Mouse (Mus musculus): ENCODE data around the gene 4930404H24Rik.
A peak's percentile ranks its signal among the peaks of the same experiment; 100 is the strongest.

The 4930404H24Rik gene

DNA sequence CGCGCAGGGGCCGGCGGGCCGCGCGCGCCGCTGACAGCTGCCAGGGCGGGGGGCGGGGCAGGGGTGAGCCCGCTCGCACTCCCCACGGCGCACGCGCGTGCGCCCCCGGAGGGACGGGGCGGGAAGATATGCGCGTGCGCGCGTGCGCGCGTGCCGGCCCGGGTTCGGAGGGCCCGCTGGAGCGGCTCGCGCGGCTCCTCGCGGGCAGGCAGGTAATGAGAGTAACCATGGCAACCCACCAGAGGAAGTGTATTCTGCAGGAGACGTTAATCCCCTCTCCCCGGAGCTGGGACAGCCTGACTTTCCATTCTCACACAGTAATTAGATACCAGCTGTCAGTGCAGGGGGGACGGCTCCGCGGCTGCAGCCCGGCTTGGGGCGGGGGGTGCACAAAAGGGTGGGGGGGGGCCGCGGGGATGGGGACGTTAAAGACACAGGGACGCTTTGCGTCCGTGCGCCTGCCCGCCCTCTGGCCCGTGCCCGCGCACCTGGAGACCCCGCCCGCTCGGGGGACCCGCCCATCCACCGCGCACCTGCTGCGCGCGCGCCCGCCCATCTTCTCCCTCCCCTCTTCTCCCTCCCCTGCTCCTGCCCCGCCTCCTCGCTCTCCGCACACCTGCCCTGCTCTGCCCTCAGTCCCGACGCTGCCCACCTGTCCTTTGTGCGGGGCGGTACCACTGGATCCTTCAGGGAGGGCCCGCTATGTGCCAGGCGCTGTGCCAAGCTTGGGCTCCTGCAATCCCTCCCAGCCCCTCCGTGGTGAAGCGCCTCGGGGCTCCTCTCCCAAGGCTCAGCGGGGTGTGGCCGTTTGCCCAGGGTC, at the start of gene 4930404H24Rik:
Gene 4930404H24Rik, plus strand, starts transcription at position 218 of the 820 bp plus-strand sequence.
- DNase-seq: peak; percentile 74

DNA sequence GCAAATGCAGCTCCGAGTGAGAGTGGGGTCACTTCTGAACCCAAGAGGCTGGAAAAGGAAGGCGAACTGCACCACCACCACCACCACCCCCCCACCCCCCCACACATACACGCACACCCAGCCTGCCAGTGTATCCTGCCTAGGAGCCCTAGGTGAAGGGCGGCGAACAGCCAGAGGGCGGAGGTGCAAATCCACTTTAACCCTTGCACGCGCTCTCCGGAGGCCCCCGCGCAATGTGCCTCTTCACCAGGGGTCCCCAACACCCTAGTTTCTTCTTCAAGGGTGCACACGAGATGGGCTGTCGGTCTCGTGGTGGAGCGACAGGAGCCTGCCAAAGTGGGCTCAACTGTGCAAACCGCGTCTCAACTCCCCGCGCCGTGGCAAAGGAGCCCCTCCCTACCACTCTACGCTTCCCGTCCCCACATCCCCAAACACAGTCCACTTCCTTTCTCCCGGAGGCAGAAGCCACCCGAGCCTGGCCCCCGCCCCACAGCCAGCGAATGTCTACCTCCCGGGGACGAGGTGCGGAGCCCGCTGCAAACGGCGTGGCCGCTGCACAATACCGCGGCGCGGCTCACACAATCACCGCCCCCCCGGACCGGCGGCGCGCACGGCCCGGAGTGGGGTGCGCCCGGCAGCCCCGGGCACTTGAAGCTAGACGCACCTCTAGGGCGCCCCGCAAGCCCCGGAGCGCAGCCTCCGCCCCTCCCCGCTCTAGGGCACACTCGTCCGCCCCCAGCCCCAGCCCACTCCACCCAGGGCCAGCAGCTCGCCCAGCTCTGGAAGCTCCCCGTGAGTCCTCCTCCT, 49.0 kb upstream of the 4930404H24Rik start:
- peak; percentile 51 for DNase-seq

DNA sequence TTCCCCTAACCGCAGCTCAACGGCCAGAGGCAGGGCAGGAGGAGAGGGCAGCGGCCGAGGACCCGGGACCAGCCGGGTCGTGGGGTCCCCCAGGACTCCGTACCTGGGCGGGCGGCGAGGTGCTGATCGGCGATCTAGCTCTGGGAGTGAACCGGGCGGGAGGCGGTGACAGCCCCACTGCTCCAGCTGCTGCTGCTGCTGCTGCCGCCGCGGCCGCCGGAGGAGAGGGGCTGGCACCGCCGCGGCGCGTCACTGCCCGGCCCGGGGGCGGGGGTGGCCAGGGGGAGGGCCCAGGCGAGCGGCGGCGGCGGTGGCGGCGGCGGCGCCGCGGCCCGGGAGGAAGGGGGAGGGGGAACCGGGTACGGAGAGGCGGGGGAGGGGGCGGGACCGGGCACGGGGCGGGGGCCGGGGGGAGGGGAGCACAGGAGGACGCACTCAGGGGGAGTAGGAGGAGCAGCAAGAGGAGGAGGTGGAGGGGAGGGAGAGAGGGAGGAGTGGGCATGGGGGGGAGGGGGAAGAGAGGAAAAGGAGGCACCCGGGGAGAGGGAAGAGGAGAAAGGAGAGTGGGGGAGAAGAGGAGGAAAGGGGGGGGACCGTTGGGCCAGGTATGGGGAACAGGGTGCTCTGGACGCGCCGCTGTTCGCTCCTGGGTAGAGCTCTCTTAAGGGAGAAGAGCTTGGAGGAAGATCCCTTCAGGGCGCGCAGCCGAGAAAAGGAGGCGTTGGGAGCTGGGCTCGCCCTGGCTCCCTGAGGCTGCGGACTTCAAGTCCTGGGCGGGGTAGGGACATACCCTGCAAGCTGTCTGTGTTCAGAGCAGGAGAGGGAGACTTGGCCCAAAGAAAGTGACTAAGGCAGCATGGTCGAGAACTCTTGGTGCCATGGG, 48.1 kb upstream of the 4930404H24Rik start:
- peak; percentile 75 for DNase-seq

DNA sequence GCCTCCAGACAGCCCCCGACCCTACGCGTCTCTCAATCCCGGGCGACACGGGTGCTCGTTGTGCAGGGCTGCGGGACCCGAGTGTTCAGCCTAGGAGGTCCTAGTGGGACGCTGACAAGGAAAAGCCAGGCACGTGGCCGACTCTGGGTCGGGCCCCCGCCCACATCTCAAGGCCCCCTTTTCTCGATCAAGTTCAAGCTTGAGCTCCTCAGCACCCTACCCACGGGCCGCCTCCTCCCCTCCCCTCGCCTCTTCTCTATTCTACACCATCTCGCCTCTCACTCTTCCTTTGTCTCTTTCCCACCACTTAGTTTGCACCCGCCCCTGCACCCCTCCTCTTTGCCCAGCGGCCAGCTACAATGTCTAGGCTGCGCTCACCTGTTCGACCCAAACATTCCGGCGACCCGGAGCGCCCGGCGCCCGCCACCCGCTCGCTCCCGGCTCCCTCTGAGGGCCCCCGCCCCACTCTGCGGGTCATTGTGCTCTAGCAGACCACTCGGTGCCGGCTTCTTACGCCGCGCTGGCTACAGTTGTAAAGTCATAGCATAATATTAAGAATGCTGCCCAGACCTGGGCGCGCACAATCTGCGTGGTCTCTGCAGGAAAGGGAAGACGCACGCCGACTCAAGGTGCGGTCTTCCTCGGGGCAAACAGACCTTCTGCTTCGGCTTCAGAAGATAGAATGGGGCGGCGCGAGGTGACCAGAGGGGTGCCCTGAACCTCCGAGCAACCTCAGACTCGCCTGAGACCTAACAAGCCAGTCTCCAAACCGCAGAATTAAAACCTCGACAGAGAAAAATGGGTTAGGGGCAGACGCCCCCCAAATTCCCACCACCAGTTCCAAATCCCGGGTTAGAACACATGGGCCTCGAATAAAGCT, 47.2 kb upstream of the 4930404H24Rik start:
- peak; percentile 49 for DNase-seq

DNA sequence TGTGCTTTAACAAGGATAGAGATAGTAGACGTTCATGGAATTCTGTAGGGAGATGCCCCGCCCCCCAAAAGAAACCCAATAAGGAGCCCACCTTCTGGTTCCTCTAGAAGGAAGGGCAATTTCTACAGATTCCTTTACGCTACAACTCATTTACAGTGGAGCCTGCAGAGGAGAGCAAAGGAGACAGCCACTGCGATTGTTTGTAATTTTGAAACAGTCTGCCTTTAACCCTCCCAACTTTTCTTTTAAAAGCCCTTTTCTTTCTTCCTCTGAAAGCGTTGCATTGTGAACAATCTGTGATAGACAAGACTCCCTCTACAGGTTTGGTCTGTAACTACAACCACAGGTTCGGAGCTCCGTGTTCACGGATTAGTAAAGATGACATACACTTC, 46.6 kb upstream of the 4930404H24Rik start:
- DNase-seq: peak; percentile 52

DNA sequence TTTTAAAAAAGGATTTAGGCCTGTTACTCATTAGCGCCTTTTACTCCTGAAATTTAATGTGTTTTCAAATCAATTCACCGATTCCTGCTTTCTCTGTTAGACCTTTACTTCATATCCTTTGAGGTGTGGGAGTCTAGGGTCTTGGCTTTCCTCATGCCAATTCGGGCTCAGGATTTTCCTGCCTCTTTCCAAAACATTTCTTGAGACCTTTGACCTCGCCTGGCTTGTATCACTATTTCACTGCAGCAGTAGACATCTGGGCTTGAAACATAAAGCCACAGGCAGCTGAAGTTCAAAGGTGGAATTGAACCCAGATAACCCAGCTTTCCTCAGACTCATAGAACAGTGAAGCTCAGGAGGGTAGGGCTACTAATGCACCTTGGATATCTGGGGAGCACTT, 46.1 kb upstream of the 4930404H24Rik start:
- DNase-seq: no peak

DNA sequence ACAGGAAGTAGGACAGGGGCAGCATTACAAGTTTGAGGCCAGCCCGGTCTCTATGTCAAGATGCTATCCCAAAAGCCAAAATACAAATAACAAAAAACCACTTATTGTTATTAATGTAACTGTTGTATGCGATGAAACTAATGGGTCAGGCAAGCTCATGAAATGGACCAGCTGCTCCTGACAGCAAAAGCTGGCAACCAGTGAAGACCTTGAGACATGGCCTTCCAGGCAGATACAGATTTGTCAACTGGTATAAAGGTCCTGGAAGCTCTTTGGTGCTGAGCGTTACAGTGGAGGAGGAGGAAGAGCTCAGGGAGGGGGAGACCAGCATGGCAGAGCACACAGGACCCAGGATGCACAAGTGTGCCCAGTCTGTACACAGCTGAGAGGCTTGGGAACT, 44.9 kb upstream of the 4930404H24Rik start:
- DNase-seq: no peak

DNA sequence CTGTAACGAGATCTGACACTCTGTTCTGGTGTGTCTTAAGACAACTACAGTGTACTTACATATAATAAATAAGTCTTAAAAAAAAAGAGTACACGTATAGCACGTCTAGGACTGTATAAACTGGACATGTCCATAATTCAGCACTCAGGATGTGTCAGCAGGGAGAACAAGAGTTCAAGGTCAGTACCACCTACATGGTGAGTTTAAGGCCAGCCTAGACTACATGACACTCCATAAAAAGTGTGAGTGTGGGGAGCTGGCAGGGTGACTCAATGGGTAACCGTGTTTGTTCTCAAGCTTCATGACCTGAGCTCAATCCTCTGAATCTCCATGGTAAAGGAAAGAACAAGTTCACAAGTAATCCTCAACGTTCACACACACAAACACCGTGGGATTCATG, 44.1 kb upstream of the 4930404H24Rik start:
- no peak for DNase-seq

DNA sequence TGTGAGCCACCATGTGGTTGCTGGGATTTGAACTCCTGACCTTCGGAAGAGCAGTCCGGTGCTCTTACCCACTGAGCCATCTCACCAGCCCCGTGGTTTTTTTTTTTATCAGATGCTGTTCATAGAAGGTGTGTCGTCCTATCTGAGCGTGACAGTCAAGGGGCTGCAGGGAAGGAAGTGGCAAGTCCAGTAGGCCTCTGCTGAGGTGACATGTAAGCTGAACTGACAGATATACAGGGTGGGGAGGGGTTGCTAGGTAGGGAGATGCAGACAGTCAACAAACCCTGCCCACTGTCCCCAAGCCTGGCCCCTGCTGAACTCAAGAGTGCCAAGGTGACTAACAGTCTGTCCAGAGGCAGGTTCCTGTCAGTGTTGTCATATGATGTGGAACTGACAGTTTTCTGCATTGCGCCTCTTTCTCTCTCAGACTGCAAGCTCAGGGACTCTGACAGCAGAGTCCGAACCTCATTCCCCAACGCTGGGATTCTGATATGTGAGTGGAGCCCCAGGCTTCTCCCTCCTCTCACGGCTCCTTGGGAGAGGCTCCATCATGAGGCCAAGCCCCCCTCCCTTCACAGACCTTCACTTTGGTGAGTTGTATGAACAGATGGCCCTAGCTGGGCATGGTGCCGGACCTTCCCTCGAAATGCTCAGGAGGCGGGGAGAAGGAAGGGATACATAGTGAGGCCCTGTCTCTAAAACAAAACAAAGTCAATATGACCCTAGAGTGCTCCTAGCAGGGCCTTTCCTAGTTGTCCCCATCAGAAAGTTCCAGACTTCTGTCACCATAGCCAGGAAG, 38.4 kb upstream of the 4930404H24Rik start:
- no peak for DNase-seq

DNA sequence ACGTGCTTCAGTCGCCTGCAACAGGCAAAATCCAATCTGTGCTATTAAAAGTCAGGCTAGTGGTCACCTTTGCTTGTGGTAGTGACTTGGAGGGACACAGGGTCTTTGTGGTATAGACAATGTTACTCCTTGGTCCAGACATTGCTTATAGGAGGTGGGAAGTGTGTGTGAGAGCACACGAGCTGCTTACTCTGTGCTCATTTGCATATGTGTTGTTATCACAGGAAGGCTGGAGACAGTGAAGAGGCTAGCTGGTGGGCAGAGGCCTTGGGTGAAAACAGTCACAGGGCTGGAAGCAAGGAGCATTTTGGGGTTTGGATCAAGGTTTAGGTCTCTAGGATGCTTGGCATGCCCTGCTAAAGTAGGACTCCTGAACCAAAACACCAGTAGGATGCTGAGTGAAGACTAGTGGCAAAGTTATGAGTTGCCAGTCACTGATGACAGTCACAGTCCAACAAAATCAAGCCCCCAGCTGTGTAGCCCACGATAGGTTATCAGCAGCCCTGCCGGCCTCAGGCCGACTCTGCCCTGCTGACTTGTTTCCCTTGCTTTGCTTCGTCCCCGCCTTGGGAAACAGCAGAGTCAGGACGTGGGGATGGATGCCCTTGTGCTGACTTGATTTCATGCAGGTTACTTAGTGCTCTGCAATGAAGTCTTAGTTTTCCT, 37.6 kb upstream of the 4930404H24Rik start:
- no peak for DNase-seq

DNA sequence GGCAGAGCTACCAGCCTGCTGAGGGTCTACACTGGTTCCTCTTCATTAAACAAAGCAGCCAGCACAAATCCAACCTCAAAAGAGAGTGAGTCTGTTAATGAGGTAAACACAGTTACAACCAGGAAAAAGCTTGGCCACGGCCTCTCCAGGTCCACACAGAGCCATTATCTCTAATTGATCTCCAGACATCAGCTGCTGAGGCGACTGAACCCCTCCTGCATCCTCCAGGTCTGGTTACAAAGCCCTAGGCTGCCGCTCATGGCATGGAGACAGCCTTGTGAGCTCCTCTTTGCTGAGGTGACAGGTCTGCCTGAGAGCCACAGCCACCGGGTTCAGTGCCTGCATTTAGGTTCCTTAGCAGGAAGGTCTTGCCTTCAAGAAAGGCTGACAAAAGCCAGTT, 35.1 kb upstream of the 4930404H24Rik start:
- DNase-seq: no peak

DNA sequence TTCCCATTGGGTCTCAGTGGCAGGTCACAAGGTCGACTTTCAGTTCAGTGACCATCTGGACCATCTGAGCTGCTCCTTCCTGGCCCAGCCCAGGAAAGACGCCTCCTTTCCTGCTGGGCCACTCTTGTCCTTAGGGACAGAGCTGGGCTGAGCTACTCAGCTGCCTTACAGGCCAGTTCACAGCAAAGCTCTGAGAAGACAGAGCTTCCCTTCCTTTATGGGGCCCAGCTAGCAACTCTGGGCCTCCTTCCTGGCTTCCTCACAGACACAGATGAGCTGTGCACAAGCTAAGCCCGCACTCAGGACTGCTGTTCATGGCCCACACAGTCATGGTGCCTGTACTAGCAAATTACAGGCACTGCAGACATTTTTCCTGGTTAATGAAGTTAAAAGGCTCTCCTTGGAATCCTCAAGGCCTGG, 34.6 kb upstream of the 4930404H24Rik start:
- DNase-seq: no peak

DNA sequence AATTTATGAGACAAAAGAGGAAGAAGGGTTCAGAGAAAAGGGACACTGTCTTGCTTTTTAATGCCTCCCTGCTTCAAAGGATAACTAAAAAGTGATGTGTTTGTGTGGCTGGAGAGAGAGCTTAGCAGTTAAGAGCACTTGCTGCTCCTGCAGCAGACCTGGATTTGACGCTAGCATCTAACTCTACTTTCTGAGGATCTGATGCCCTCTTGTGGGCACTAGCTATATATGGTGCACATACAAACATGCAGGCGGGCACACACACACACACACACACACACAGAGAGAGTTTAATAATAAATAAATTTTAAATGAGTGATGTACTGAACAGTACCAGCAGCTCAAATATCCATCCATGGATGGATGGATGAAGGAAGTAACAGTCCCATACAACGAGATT, 29.3 kb upstream of the 4930404H24Rik start:
- DNase-seq: no peak

DNA sequence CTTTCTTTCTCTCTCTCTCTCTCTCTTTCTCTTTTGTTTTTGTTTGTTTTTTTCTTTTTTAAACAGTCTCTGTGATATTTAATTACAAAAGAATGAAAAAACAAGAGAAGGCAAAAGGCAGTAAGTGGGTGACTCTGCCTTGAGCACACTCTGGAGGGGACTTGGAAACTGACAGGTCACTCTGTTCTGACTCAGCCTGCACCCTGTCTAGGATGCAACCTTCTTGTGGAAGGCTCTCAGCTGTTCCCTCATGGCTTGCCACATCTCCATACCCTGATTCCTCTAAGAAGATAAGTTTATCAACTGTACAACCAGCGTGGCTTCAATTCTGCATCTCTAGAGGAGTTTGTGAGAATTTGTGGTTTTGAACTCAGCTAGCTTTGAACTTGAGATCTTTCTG, 25.2 kb upstream of the 4930404H24Rik start:
- no peak for DNase-seq

DNA sequence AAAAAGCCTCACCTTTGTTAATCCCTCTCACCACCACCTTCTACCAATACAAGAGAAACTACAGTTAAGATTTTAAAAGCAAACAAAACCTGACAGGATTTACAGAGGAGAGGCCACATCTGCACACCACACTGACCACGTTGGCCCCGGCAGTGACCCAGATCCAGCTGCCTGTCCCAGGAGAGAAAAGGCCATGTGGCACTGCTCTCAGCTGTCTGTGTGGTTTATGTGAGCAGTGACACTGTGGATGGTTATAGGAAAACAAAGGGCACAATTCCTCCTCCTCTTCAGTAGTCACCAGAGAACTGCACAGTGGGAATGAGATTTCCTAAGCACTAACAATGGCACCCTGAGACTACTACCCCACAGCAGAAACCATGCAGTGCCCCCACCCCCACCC, 23.3 kb upstream of the 4930404H24Rik start:
- DNase-seq: no peak

DNA sequence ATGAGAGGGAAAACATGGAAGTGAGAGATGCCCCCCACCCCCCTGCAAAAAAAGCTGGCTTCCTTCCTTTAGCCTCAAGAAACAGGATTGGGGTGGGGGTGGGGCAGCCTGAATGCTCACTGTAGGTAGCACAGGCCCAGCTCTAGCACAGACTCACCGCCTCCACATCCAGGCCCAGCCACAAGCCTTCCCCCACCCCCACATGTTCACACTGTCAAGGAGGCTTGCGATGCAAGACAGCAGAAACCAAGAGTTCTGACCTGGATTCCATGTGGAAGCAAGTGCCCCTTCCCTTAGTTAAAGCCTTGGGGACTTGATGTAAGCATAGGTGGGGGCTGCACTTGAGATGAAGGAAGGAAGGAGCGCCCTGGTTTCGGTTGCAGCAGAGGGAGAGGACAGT, 22.8 kb upstream of the 4930404H24Rik start:
- no peak for DNase-seq

DNA sequence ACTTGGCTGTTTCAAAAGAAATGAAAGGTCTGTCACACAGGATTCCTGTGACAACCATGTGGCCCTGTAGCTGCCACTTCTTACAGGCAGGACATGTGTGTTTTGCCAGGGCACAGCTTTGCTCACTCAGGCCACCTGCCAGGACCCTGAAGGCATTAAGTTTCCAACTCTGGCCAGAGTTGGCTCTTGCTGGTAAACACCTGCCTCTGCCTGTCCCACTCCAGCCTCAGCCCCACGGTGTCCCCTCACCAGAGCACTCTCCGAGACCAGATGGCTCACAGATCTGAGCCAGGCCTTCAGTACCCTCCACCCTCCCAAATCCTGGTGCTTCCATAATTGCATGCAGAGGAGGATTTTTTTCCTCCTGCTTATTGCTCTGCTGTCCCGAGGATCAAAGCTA, 21.6 kb upstream of the 4930404H24Rik start:
- DNase-seq: peak; percentile 47

DNA sequence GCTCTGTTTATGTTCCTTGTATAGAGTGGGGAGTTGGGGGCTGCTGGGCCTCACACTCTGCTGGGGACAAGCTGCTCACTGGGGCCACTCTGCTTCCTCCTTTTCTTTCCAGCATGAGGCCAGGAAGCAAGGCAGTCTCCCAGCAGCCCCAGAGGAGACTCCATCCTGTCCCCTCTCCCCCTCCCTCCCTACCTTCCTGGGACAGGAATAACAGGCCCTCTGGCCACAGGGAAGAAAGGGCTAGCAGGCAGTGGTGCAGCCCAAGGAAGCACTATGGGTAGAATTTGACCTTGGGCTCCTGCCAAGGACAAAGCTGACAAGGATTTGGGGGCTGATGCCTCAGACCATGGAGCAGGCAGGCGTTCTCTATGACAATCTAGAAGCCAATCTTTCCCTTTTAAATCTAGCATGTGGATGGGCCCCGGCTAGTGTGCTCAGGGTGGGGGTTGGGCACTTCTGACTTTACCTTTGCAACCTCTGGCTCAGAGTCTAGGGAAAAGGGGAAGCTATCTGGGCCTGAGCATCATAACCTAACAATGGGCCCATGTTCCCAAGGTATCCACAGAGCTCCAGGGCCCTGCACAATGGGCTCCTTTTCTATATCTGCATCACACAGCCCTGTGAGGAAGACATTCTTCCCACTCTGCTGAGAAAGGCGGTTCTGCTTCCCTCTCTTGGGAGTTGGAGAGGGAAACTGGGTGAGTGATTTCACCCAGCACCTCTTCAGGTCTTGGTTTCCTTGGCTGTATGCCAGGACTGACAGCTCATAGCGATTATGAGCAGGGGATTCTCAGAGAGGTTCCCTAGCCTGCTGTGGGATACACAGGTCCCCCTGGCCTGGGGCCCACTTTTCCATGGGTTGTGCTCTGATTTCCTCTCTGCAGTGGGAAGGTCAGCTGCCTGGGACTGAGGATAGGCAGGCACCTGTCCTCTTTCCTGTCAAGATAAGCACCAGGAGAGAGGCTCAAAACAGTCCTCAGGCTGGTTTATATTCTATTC, 17.2 kb upstream of the 4930404H24Rik start:
- DNase-seq: no peak

DNA sequence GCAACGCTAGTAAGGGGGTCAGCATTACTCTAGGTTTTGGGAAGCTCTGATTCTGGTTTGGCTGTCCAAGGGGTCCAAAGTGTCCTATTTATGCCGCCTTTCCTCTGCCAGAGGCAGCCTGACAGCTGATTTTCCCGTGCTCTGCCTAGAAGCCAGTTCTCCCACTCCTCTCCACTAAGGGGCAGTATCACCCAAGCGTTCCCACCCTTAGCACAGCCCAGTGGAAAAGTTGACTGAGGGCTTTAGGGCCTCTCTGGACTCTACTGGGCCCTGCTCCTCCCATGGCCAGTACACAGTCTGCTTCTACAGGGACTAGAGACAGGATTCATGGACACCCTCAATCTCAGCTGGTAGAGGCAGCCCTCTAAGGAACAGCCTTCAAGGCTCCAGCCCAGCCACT, 14.0 kb upstream of the 4930404H24Rik start:
- DNase-seq: peak; percentile 75
